Mouse (Mus musculus) heart, postnatal 0 days (tissue): Measurements from ENCODE around the gene Tdgf1.

Source experiments
- CTCF ChIP-seq: IDR thresholded peaks from 2 replicates; pipeline ENCODE4 v1.5.1; 2016; ENCODE audit warnings: antibody characterized with exemption, control low read depth, low read depth
- EP300 ChIP-seq: IDR thresholded peaks from 2 replicates; pipeline ENCODE4 v1.6.1; 2016; ENCODE audit warnings: antibody characterized with exemption, low read depth

DNA sequence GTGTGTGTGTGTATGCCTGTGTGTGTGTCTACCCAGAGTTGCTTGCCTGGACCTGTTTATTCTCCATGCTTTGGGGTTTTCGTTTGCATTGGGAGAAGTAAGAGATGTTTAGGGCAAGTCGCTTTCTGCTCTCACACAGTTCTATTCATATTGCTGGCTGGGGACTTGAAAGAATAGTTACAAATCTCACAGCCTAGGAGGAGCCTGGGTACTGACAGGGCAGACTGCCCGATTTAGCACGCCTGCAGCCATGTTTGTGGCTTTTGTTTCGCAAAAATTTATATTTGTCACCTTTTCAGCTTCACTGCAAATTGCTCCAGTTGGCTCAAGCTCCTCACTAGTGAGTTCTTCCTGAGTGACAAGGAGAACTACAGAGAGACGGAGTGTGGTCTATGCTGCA, 14.4 kb downstream of the Tdgf1 start:
- TF ChIP-seq CTCF = no peak
- no peak for TF ChIP-seq EP300
